Mouse (Mus musculus): ENCODE measurements at regions not wholly inside any gene's neighbourhood (a gene's known extent, or its start where the extent isn't known, plus 50 kb on each side); places are given as distances from the start of the nearest gene placed in this dataset.

DNA sequence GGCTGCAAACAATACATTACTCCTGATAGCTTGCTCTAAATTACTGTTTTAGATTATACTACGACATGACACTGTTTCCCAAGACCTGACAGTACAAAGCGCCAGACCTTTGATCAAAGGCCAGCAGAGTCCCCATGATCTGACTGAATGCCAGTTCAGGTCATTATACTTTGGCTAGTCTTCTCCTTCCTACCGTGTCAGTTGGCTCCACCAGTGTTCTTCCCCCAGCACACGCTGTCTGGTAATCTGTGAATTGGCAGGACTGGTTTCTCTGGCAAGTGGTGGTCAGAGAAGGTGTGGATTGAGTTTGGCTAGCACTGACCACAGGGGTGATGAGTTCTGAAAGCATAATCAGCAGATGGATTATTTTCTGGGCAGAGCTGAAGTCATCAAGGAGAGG is 93.1 kb upstream of the Barx2 start:
- ATAC-seq (ENCODE audit: insufficient number of reproducible peaks, low FRiP score, low TSS enrichment, low read depth), result no peak

DNA sequence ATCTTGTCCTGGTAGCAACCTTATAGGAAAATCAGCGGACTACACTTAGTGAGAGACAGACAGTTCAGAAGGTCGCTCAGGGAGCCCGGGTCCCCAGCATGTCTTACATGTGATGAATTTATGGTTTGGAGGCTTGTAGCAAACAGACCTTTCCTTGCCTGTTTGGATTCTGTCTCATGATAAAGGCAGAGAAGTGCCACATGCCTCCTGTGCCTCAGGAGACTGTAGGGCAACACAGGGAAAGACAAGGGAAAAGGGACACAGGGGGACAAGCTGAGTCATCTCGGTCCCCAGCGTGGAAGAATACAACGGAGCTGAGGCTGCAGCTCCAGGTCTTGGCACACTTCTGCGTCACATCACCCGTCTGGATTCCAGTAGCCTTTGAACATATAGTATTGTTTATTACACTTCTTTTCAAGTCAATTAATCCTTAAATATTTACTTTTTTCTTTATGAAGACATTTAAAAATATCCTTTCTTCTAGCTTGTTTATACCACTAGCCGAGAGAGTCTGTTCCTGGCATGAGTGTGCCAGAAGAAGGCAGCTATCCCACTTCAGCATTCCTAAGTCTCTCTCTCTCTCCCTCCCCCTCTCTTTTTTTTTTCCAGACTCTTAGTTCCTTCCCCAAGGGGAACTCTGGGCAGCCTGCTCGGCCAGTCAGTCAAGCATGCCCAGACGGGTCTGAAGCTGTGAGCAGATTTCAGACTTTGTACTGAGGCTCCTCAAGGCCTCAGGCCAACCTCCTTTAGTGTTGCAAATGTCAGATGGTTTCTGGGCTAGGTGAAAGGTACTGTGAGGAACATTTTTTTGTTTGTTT is 97.9 kb upstream of the Barx2 start:
- no peaks in the 10 kb centered on the region for H3K27me3 ChIP-seq
- peaks cover 7% of the 10 kb centered on the region; the same call in 1 of the 2 replicates for H3K4me1 ChIP-seq
- H3K4me2 ChIP-seq (replicated peaks), result no peak overlapping the region
- 0 out of 2 replicates have a peak, but pooled peaks have one; percentile 19 for ATAC-seq (ENCODE audit: insufficient number of reproducible peaks, low FRiP score, low TSS enrichment, low read depth)
- no peak overlapping the region for H3K4me3 ChIP-seq (replicated peaks)
- no peaks in the 10 kb centered on the region for H3K36me3 ChIP-seq
- H3K9ac ChIP-seq, result no peak overlapping the region
- 31% methylated on average over 11 of the region's 11 CpGs for WGBS
- H3K27ac ChIP-seq (replicated peaks), result peak overlapping the region; percentile 36; the same call in 1 of the 2 replicates
- H3K9me3 ChIP-seq (replicated peaks), result no peaks in the 10 kb centered on the region

More for the DNA sequence above, 93.1 kb upstream of the Barx2 start:
- Histone ChIP-seq H3K9me3 (replicated peaks) (no peaks in the 10 kb centered on the region), H3K4me3 (replicated peaks) (no peak overlapping the region), H3K4me2 (replicated peaks) (no peak overlapping the region), H3K27ac (replicated peaks) (no peak overlapping the region), H3K27me3 (no peaks in the 10 kb centered on the region), H3K9ac (no peak overlapping the region), H3K4me1 (peaks cover 6% of the 10 kb centered on the region; the same call in 1 of the 2 replicates), H3K36me3 (no peaks in the 10 kb centered on the region)
- 52% methylated on average over 4 of the region's 4 CpGs for WGBS

- H3K9ac ChIP-seq, result no peak overlapping the region
- H3K4me3 ChIP-seq (replicated peaks), result no peak overlapping the region
- ATAC-seq (ENCODE audit: insufficient number of reproducible peaks, low FRiP score, low TSS enrichment, low read depth), result no peak
- H3K27ac ChIP-seq (replicated peaks), result no peak overlapping the region
- no peaks in the 10 kb centered on the region for H3K9me3 ChIP-seq (replicated peaks)
- WGBS, result 40% methylated on average over 4 of the region's 4 CpGs
- H3K36me3 ChIP-seq, result no peaks in the 10 kb centered on the region
- no peak overlapping the region for H3K4me2 ChIP-seq (replicated peaks)
- H3K27me3 ChIP-seq, result no peaks in the 10 kb centered on the region
- H3K4me1 ChIP-seq, result peaks cover 13% of the 10 kb centered on the region
Observed at GRCm38 (mm10) chr9:32016286-32016685, 99.7 kb upstream of the Arhgap32 start.

DNA sequence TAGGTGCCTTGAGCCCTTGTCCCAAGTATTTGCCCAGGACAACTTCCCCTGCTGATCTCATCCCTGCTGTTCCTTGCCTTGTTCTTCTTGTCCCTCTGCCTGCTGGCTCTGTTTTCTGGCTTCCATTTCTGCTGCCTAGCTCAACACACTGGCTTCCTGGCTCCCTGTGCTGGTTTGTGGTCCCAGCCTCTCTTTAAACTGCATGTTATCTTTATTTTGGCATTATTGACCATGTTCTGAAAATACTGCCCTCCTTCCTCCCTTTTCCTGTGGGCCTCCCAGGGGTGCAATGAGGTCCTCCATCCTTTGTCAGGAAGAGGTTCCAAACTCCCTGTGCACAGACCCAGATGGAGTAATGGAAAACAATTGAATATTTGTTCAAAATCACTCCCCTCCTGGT is 97.9 kb upstream of the Arhgap32 start:
- Histone ChIP-seq H3K27me3 (no peaks in the 10 kb centered on the region), H3K4me1 (peaks cover 20% of the 10 kb centered on the region), H3K4me3 (replicated peaks) (no peak overlapping the region), H3K27ac (replicated peaks) (no peak overlapping the region), H3K9ac (no peak overlapping the region), H3K36me3 (no peaks in the 10 kb centered on the region), H3K4me2 (replicated peaks) (no peak overlapping the region), H3K9me3 (replicated peaks) (no peaks in the 10 kb centered on the region)
- ATAC-seq (ENCODE audit: insufficient number of reproducible peaks, low FRiP score, low TSS enrichment, low read depth), result no peak

GRCm38 (mm10) chr9:32019786-32020185 is 96.2 kb upstream of the Arhgap32 start:
- no peak for ATAC-seq (ENCODE audit: insufficient number of reproducible peaks, low FRiP score, low TSS enrichment, low read depth)
- Histone ChIP-seq H3K27me3 (no peaks in the 10 kb centered on the region), H3K4me3 (replicated peaks) (no peak overlapping the region), H3K36me3 (no peaks in the 10 kb centered on the region), H3K4me1 (peaks cover 20% of the 10 kb centered on the region), H3K9me3 (replicated peaks) (no peaks in the 10 kb centered on the region), H3K27ac (replicated peaks) (no peak overlapping the region), H3K9ac (no peak overlapping the region), H3K4me2 (replicated peaks) (no peak overlapping the region)
- 68% methylated on average over 5 of the region's 5 CpGs for WGBS

DNA sequence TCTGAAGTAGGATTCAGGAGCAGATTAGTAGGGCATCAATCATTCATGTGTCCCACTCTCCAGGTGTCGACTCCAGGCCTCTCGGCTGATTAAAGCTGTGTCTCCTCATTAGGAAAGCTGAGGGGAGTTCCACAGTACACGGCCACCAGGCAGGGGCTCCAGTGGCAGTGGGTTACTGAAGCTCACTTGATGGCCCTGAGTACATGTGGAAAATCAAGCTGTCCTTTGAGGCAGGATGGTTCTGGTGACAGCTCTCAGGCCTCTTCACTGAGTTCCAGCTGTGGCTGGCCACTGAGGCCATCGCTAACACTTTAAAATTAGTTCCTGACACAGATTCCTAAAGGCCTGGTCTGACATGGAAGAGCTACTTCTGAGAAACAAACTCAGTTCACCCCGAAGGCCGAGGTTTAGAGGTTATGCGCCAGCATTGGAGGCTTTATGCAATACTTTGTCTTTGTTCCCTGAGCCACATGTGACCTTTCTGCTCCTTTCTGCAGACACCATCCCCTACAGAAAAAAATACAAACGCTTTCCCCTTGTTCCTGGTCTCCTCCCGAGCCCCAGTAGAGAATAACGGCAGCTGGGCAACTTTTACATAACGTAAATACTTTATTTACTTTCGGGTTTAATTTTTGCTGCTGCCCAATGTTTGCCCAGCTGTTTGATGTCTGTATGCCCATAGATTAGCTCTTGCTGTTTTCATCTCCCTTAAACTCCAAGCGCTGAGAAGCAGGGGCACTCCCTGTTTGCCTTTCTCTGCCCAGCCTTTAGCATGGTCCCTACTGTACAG is 94.8 kb upstream of the Arhgap32 start:
- H3K27me3 ChIP-seq, result no peaks in the 10 kb centered on the region
- H3K27ac ChIP-seq (replicated peaks), result no peak overlapping the region
- no peak overlapping the region for H3K4me2 ChIP-seq (replicated peaks)
- no peak overlapping the region for H3K9ac ChIP-seq
- no peak for ATAC-seq (ENCODE audit: insufficient number of reproducible peaks, low FRiP score, low TSS enrichment, low read depth)
- no peaks in the 10 kb centered on the region for H3K36me3 ChIP-seq
- H3K4me1 ChIP-seq, result peaks cover 19% of the 10 kb centered on the region
- H3K4me3 ChIP-seq (replicated peaks), result no peak overlapping the region
- 27% methylated on average over 13 of the region's 13 CpGs for WGBS
- no peaks in the 10 kb centered on the region for H3K9me3 ChIP-seq (replicated peaks)

DNA sequence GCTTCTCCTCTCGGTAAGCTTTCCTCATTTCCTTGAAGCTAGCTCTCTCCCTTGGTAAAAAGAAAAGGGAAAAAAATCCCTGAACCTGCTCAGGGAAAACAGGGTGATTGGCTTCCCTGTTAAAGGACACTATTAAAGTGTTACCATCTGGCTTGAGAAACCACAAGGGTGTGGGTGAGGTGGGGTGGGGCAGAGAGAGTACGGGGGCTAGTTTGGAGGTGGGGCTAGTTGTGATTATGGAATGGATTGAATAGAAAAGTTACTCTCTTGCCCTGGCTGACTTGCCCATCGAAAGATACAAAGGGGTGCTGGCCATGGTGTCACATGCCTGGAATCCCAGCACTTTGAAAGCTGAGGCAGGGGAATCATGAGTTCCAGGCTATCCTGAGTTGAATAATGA is 94.2 kb upstream of the Arhgap32 start:
- Histone ChIP-seq H3K27ac (replicated peaks) (no peak overlapping the region), H3K36me3 (no peaks in the 10 kb centered on the region), H3K27me3 (no peaks in the 10 kb centered on the region), H3K4me1 (peaks cover 17% of the 10 kb centered on the region), H3K9ac (no peak overlapping the region), H3K4me2 (replicated peaks) (no peak overlapping the region), H3K9me3 (replicated peaks) (no peaks in the 10 kb centered on the region), H3K4me3 (replicated peaks) (no peak overlapping the region)
- no peak for ATAC-seq (ENCODE audit: insufficient number of reproducible peaks, low FRiP score, low TSS enrichment, low read depth)
- 34% methylated on average over 3 of the region's 3 CpGs for WGBS

DNA sequence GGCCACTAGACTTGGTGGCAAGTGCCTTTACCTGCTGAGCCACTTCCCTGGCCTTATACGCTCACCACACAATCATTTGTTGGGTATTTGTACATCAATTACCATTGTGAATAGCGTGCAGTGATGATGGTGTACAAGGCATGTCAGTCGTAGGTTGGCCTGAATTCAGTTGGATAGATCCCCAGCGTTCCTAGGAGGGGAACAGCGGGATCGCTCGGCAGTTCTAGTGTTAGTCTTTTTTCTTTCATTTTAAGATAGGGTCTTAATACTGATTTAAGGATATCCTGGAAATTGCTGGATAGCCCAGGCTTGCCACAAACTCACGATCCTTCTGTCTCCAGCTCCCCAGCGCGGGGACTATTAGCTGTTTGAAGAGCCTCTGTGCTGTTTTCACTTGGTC is 92.9 kb upstream of the Arhgap32 start:
- no peak overlapping the region for H3K4me3 ChIP-seq (replicated peaks)
- H3K4me2 ChIP-seq (replicated peaks), result no peak overlapping the region
- no peaks in the 10 kb centered on the region for H3K27me3 ChIP-seq
- H3K9me3 ChIP-seq (replicated peaks), result no peaks in the 10 kb centered on the region
- no peak overlapping the region for H3K27ac ChIP-seq (replicated peaks)
- peaks cover 14% of the 10 kb centered on the region for H3K4me1 ChIP-seq
- H3K36me3 ChIP-seq, result no peaks in the 10 kb centered on the region
- 89% methylated on average over 10 of the region's 10 CpGs for WGBS
- no peak overlapping the region for H3K9ac ChIP-seq
- ATAC-seq (ENCODE audit: insufficient number of reproducible peaks, low FRiP score, low TSS enrichment, low read depth), result no peak

- ATAC-seq (ENCODE audit: insufficient number of reproducible peaks, low FRiP score, low TSS enrichment, low read depth), result no peak
Observed at GRCm38 (mm10) chr9:32024767-32025166, 91.2 kb upstream of the Arhgap32 start.

GRCm38 (mm10) chr9:32027962-32028361 is 88.0 kb upstream of the Arhgap32 start:
- no peaks in the 10 kb centered on the region for H3K9me3 ChIP-seq (replicated peaks)
- H3K4me2 ChIP-seq (replicated peaks), result 0 out of 2 replicates have a peak overlapping the region, but pooled peaks have one; percentile 4
- no peaks in the 10 kb centered on the region for H3K27me3 ChIP-seq
- no peaks in the 10 kb centered on the region for H3K36me3 ChIP-seq
- 0 out of 2 replicates have a peak, but pooled peaks cover 9% of the 10 kb centered on the region for H3K4me1 ChIP-seq
- no peak for ATAC-seq (ENCODE audit: insufficient number of reproducible peaks, low FRiP score, low TSS enrichment, low read depth)
- WGBS, result 29% methylated on average over 8 of the region's 8 CpGs
- no peak overlapping the region for H3K27ac ChIP-seq (replicated peaks)
- H3K4me3 ChIP-seq (replicated peaks), result no peak overlapping the region
- no peak overlapping the region for H3K9ac ChIP-seq

More at GRCm38 (mm10) chr9:32024767-32025166, 91.2 kb upstream of the Arhgap32 start:
- WGBS, result 46% methylated on average over 5 of the region's 5 CpGs
- Histone ChIP-seq H3K9me3 (replicated peaks) (no peaks in the 10 kb centered on the region), H3K4me2 (replicated peaks) (no peak overlapping the region), H3K27me3 (no peaks in the 10 kb centered on the region), H3K4me1 (peaks cover 13% of the 10 kb centered on the region), H3K4me3 (replicated peaks) (no peak overlapping the region), H3K36me3 (no peaks in the 10 kb centered on the region), H3K9ac (no peak overlapping the region), H3K27ac (replicated peaks) (no peak overlapping the region)

DNA sequence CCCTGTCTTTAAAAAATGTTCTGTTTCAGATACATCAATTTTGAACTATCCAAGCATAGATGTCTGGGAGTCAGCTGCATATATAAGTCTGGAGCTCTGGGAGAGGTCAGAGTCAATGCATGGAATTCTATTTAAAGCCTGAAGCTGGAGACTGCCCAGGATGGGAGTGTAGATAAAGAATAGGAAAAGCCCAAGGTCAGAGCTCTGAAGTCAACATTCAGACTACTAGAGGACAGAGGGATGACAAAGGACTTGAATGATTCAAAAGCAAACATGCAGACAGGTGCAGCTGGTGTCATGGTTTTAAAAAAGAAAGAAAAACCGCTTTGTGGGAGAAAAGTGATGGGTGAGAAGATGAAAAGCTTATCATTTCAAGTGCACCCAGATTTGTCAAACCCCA is 86.9 kb upstream of the Arhgap32 start:
- no peak overlapping the region for H3K27ac ChIP-seq (replicated peaks)
- no peak overlapping the region for H3K9ac ChIP-seq
- no peaks in the 10 kb centered on the region for H3K27me3 ChIP-seq
- no peaks in the 10 kb centered on the region for H3K36me3 ChIP-seq
- WGBS, result 87% methylated on average over 1 of the region's 1 CpGs
- no peak overlapping the region for H3K4me3 ChIP-seq (replicated peaks)
- no peak for ATAC-seq (ENCODE audit: insufficient number of reproducible peaks, low FRiP score, low TSS enrichment, low read depth)
- no peaks in the 10 kb centered on the region for H3K9me3 ChIP-seq (replicated peaks)
- no peak overlapping the region for H3K4me2 ChIP-seq (replicated peaks)
- peaks cover 20% of the 10 kb centered on the region for H3K4me1 ChIP-seq
